Mouse (Mus musculus) liver, embryonic 12.5 days (tissue): Measurements from ENCODE around the gene Plin4. TPM values are rescaled to one million over a fixed set of nuclear protein-coding genes. Genes with fewer than 3 reads are reported as not detected.

Experiments
- ATAC-seq: fragments of 200-750 bp; cut with Nextera tagmentation; 2 replicates; pipeline ENCODE4 v1.8.0; 2017; ENCODE audit warnings: moderate number of reproducible peaks, mild to moderate bottlenecking, moderate library complexity
- H3K27ac ChIP-seq: fragments of 300-500 bp; sonication (generic); 2 replicates; pipeline ENCODE4 v1.5.1; 2016; ENCODE audit warnings: mild to moderate bottlenecking
- H3K27me3 ChIP-seq: fragments of 300-500 bp; sonication (generic); replicated peaks from 2 replicates; pipeline ENCODE4 v1.6.1; 2016; ENCODE audit warnings: mild to moderate bottlenecking, moderate library complexity
- H3K36me3 ChIP-seq: fragments of 300-500 bp; sonication (generic); 2 replicates; pipeline ENCODE4 v1.6.1; 2016; ENCODE audit warnings: mild to moderate bottlenecking, moderate library complexity
- H3K4me1 ChIP-seq: fragments of 300-500 bp; sonication (generic); 2 replicates; pipeline ENCODE4 v1.6.1; 2016
- H3K4me2 ChIP-seq: fragments of 300-500 bp; sonication (generic); 2 replicates; pipeline ENCODE4 v1.6.1; 2016; ENCODE audit warnings: mild to moderate bottlenecking, moderate library complexity
- H3K4me3 ChIP-seq: fragments of 300-500 bp; sonication (generic); 2 replicates; pipeline ENCODE4 v1.5.1; 2016; ENCODE audit warnings: mild to moderate bottlenecking, moderate library complexity
- H3K9ac ChIP-seq: fragments of 300-500 bp; sonication (generic); 2 replicates; pipeline ENCODE4 v1.6.1; 2016; ENCODE audit warnings: mild to moderate bottlenecking, moderate library complexity
- H3K9me3 ChIP-seq: fragments of 300-500 bp; sonication (generic); replicated peaks from 2 replicates; pipeline ENCODE4 v1.6.1; 2016; ENCODE audit warnings: mild to moderate bottlenecking, moderate library complexity
- WGBS: fragments of 180-500 bp; shearing (Covaris S2); methylation state at CpG from one replicate; pipeline ENCODE4 v1.1.7; 2016; ENCODE audit not compliant: insufficient replicate concordance; 5-methylcytosine and 5-hydroxymethylcytosine counted together
- polyA plus RNA-seq: library from polyadenylated mRNA; unstranded; fragments of >200 nt; fragmentation: Nextera tagmentation; extraction: Ambion mirVana; gene quantifications from 2 replicates; pipeline ENCODE4 v1.2.1, GENCODE M21; 2016

The Plin4 gene
- polyA plus RNA-seq, 1 experiment from 2014 or later: 0.05 TPM

- Histone ChIP-seq H3K27me3 (peaks cover 56% of the 10 kb centered on the region), H3K4me2 (peak overlapping the region; percentile 66), H3K9me3 (peaks cover 7% of the 10 kb centered on the region), H3K4me3 (peak overlapping the region; percentile 36), H3K9ac (no peak overlapping the region), H3K36me3 (peaks cover 7% of the 10 kb centered on the region; the same call in 1 of the 2 replicates), H3K27ac (no peak overlapping the region), H3K4me1 (peaks cover 21% of the 10 kb centered on the region)
- WGBS: 20% methylated on average over 59 of the region's 59 CpGs
- ATAC-seq: no peak
Observed at GRCm38 (mm10) chr17:56124377-56125275, 15.0 kb upstream of the Plin4 start.

GRCm38 (mm10) chr17:56123681-56124340 lies 14.2 kb upstream of the Plin4 start:
- H3K27ac ChIP-seq: no peak overlapping the region
- peaks cover 7% of the 10 kb centered on the region; the same call in 1 of the 2 replicates for H3K36me3 ChIP-seq
- H3K4me2 ChIP-seq: peak overlapping the region; percentile 66
- H3K27me3 ChIP-seq: peaks cover 64% of the 10 kb centered on the region
- 47% methylated on average over 59 of the region's 59 CpGs for WGBS
- ATAC-seq: no peak
- peak overlapping the region; percentile 36 for H3K4me3 ChIP-seq
- H3K4me1 ChIP-seq: peaks cover 22% of the 10 kb centered on the region
- peaks cover 7% of the 10 kb centered on the region for H3K9me3 ChIP-seq
- H3K9ac ChIP-seq: no peak overlapping the region

GRCm38 (mm10) chr17:56123161-56123560 lies 13.6 kb upstream of the Plin4 start:
- WGBS: 75% methylated on average over 12 of the region's 12 CpGs
- peaks cover 22% of the 10 kb centered on the region for H3K4me1 ChIP-seq
- H3K27ac ChIP-seq: no peak overlapping the region
- peaks cover 7% of the 10 kb centered on the region for H3K9me3 ChIP-seq
- no peak for ATAC-seq
- peaks cover 7% of the 10 kb centered on the region; the same call in 1 of the 2 replicates for H3K36me3 ChIP-seq
- H3K4me3 ChIP-seq: no peak overlapping the region
- H3K9ac ChIP-seq: no peak overlapping the region
- no peak overlapping the region for H3K4me2 ChIP-seq
- H3K27me3 ChIP-seq: peaks cover 70% of the 10 kb centered on the region

DNA sequence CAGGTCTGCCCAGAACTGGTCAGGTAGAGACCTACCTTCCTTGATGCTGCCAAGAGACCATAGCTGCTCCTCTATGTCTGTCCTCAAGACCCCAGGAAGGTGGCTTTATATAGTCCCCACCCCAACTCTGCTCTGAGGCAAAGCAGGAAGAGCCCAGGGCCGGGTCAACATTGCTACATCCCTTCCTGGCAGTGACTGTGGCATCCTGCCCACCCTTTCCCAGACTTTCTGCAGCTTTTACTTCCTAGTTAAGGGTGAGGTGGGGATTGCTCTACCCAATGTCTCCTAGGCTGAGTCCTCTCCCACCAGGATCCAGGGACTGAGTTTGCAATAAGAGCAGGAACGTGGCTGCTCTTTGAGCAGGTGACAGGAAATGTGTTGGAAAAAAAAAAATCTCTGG lies 12.2 kb upstream of the Plin4 start, which contains the start of gene Lrg1:
Gene Lrg1 (minus strand): TSS at position 176 of the 400 bp plus-strand sequence.
- H3K9ac ChIP-seq: no peak within 1 kb of the TSS
- H3K4me1 ChIP-seq: peaks cover 31% of the 10 kb centered on the region
- H3K36me3 ChIP-seq: peaks cover 7% of the 10 kb centered on the region; the same call in 1 of the 2 replicates
- 38% methylated on average over 2 of the region's 2 CpGs for WGBS
- H3K9me3 ChIP-seq: peaks cover 7% of the 10 kb centered on the region
- peaks cover 82% of the 10 kb centered on the region for H3K27me3 ChIP-seq
- no peak for ATAC-seq
- H3K4me3 ChIP-seq: no peak within 1 kb of the TSS
- H3K27ac ChIP-seq: no peak within 1 kb of the TSS
- no peak within 1 kb of the TSS for H3K4me2 ChIP-seq

DNA sequence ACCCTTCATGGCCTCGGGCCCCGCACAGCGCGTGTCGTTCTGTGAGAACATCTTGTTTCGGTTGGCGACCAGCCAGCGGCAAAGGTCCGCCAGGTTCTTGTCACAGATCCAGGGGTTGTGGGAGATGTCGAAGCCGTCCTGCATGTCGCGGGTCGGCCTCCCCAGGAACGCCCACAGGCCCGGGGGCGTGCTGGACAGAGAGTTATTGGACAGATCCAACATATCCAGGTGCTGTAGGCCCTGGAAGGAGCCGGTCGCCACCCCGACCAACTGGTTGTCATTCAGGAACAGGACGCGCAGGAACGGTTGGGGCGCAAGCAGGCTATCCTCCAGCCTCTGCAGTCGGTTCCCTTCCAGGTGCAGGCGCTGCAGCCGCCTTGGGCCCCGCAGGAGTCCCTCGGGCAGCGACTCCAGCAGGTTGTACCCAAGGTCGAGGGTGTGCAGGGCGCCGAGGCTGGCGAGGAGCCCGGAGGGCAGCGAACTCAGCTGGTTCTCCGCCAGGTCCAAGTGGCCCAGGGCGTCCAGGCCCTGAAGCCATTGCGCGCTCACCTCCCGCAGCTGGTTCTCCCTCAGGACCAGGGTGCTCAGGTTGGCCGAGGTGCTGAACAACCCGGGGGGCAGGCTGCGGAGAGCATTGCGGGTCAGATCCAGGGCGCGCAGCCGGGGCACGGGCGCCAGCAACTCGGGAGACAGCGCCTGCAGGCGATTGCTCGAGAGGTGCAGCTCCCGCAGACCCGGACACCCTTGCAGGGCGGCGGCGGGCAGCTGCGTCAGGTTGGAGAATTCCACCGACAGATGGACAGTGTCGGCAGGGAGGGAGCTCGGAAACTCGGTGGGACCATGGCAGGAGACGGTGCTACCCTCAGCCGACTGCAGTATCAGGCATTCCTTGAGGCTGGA lies 10.6 kb upstream of the Plin4 start:
- Histone ChIP-seq H3K9ac (no peak overlapping the region), H3K4me2 (peak overlapping the region; percentile 31), H3K9me3 (peaks cover 7% of the 10 kb centered on the region), H3K27me3 (peaks cover 93% of the 10 kb centered on the region), H3K27ac (no peak overlapping the region), H3K4me1 (peaks cover 32% of the 10 kb centered on the region), H3K36me3 (peaks cover 7% of the 10 kb centered on the region; the same call in 1 of the 2 replicates), H3K4me3 (0 out of 2 replicates have a peak overlapping the region, but pooled peaks have one; percentile 10)
- 6% methylated on average over 66 of the region's 66 CpGs for WGBS
- no peak for ATAC-seq

DNA sequence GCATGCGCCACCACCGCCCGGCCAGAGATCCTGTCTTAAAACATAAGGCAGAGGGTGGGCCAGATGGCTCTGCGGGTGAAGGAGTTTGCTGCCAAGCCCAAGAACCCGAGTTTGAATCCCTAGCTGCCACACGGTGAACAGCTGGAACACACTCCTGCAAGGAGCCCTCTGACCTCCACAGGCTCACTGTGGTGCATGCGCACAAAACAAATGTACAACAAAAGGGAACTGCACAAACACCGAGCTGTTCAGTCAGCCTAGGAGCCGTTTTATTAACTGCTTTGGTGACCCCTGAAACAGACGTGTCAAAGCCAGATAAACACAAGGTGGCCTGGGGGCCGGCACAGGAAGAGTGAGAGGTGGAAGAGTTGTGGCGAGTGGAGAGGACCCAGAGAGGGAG lies 9.8 kb upstream of the Plin4 start:
- ATAC-seq: no peak
- 34% methylated on average over 12 of the region's 12 CpGs for WGBS

DNA sequence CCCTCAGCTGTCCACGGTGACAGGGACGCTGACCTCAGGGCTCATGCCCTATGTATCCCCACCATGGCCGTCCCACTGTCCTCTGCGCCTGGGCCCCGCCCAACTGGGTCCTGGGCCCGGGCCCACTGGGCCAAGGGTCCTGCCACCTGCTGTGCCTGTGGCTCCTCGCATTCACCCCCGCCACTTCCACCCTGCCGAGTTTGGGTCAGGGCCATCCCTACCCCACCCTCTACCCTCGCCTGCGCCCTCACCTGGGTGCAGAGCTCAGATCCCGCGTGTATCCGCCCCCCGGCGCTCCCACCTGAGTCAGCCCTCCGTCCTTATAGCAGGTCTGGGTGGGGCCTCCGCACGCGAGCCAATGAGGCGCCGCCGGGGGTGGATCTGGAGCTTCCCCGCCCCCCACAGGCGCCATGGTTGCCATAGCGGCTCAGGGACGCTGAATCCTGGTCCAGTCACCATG lies 7.7 kb upstream of the Plin4 start, which contains the start of gene Plin5:
Gene Plin5 (minus strand): TSS at position 346 of the 460 bp plus-strand sequence.
- ATAC-seq: peak; percentile 47
- Histone ChIP-seq H3K27ac (no peak within 1 kb of the TSS), H3K36me3 (no peaks in the 10 kb centered on the region), H3K4me3 (peak within 1 kb of the TSS; percentile 41), H3K4me1 (peaks cover 21% of the 10 kb centered on the region), H3K27me3 (peaks cover 77% of the 10 kb centered on the region), H3K9me3 (peaks cover under 1% of the 10 kb centered on the region; the same call in 1 of the 2 replicates), H3K4me2 (peak within 1 kb of the TSS; percentile 68), H3K9ac (peak within 1 kb of the TSS; percentile 36; the same call in 1 of the 2 replicates)
- 1% methylated on average over 27 of the region's 27 CpGs for WGBS

More for the DNA sequence above, 9.8 kb upstream of the Plin4 start:
- Histone ChIP-seq H3K27ac (no peak overlapping the region), H3K27me3 (peaks cover 98% of the 10 kb centered on the region), H3K36me3 (peaks cover 7% of the 10 kb centered on the region; the same call in 1 of the 2 replicates), H3K9me3 (peaks cover 7% of the 10 kb centered on the region), H3K4me2 (peak overlapping the region; percentile 31), H3K4me3 (no peak overlapping the region), H3K4me1 (peaks cover 28% of the 10 kb centered on the region), H3K9ac (no peak overlapping the region)

- H3K9me3 ChIP-seq: no peaks in the 10 kb centered on the region
- WGBS: 58% methylated on average over 10 of the region's 10 CpGs
- no peaks in the 10 kb centered on the region for H3K36me3 ChIP-seq
- H3K27me3 ChIP-seq: peaks cover 66% of the 10 kb centered on the region
- no peak overlapping the region for H3K4me2 ChIP-seq
- peaks cover 21% of the 10 kb centered on the region for H3K4me1 ChIP-seq
- no peak overlapping the region for H3K27ac ChIP-seq
- H3K4me3 ChIP-seq: no peak overlapping the region
- no peak for ATAC-seq
- H3K9ac ChIP-seq: no peak overlapping the region
Observed at GRCm38 (mm10) chr17:56116193-56116592, 6.6 kb upstream of the Plin4 start.

DNA sequence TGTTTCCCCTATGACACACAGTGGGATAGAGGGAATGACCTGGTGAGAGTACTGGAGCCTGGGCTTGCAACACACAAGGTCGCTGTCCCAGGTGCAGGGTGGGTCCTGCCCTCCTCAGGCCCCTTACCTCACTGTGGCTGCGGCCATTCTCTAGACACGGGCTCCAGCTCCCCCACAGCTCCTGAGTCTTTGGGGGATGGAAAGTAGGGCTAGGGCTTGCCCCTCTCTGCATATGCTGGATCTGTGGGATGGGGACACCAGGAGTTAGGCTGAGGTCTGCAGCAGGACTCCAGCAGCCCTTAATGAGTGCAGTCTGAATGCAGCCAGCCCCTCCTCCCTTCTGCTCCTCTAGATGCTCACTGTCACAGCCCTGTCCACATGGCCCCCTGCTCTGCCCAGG lies 3.1 kb upstream of the Plin4 start:
- Histone ChIP-seq H3K9ac (no peak overlapping the region), H3K27me3 (peaks cover 33% of the 10 kb centered on the region), H3K4me2 (no peak overlapping the region), H3K4me3 (no peak overlapping the region), H3K4me1 (peaks cover 10% of the 10 kb centered on the region), H3K27ac (no peak overlapping the region), H3K36me3 (no peaks in the 10 kb centered on the region), H3K9me3 (no peaks in the 10 kb centered on the region)
- ATAC-seq: no peak
- WGBS: 52% methylated on average over 3 of the region's 3 CpGs

DNA sequence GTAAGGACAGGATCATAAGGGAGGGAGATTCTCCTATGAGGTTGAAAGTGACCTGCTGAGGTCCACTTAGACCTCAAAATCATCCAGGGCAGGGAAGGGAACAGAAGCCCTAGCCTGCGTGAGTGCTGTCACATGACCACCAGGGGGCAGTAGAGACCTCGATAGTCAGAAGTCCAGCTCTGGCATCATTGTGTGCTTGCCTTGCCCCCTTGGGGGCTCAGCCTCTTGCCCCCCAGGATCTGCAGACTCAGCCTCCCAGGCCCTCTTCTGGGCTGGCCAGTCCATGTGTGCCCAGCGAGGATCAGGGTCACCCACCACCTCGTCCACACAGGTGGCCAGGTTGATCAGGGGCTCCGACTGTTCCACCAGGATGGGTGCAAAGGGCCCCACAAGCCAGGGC lies 2.3 kb upstream of the Plin4 start:
- Histone ChIP-seq H3K36me3 (no peaks in the 10 kb centered on the region), H3K4me1 (peaks cover 2% of the 10 kb centered on the region), H3K9ac (no peak overlapping the region), H3K9me3 (no peaks in the 10 kb centered on the region), H3K4me2 (no peak overlapping the region), H3K27ac (no peak overlapping the region), H3K4me3 (no peak overlapping the region), H3K27me3 (peaks cover 25% of the 10 kb centered on the region)
- WGBS: 41% methylated on average over 5 of the region's 5 CpGs
- peak; percentile 27 for ATAC-seq

GRCm38 (mm10) chr17:56111021-56111420 lies 1.4 kb upstream of the Plin4 start:
- peaks cover 16% of the 10 kb centered on the region for H3K27me3 ChIP-seq
- H3K4me1 ChIP-seq: no peaks in the 10 kb centered on the region
- no peaks in the 10 kb centered on the region for H3K36me3 ChIP-seq
- no peak overlapping the region for H3K9ac ChIP-seq
- no peak overlapping the region for H3K4me3 ChIP-seq
- no peak for ATAC-seq
- no peaks in the 10 kb centered on the region for H3K9me3 ChIP-seq
- no peak overlapping the region for H3K27ac ChIP-seq
- WGBS: 31% methylated on average over 1 of the region's 1 CpGs
- no peak overlapping the region for H3K4me2 ChIP-seq
